Mouse (Mus musculus): ENCODE measurements around the gene Mpl.

Gene Mpl

GRCm38 (mm10) chr4:118427768-118428451 is 29.4 kb downstream of the Mpl start, which contains the start of gene Elovl1:
Elovl1 (plus strand) TSS chr4:118428093.
- no peak for DNase-seq (ENCODE audit: low read depth, low spot score)

GRCm38 (mm10) chr4:118427415-118427767 is 29.9 kb downstream of the Mpl start:
- no peak for DNase-seq (ENCODE audit: low read depth, low spot score)

GRCm38 (mm10) chr4:118425374-118425773 is 31.9 kb downstream of the Mpl start:
- DNase-seq (ENCODE audit: low read depth, low spot score), result no peak

- DNase-seq (ENCODE audit: low read depth, low spot score), result no peak
These were observed 32.7 kb downstream of the Mpl start for GRCm38 (mm10) chr4:118424541-118425160.

GRCm38 (mm10) chr4:118421384-118421783 is 35.9 kb downstream of the Mpl start:
- DNase-seq (ENCODE audit: low read depth, low spot score), result no peak

- peak; percentile 50 for DNase-seq (ENCODE audit: low read depth, low spot score)
These were observed 40.1 kb downstream of the Mpl start for GRCm38 (mm10) chr4:118417112-118417797.

GRCm38 (mm10) chr4:118416329-118416728 is 41.0 kb downstream of the Mpl start:
- DNase-seq (ENCODE audit: low read depth, low spot score), result peak; percentile 60

GRCm38 (mm10) chr4:118415779-118416178 is 41.5 kb downstream of the Mpl start:
- DNase-seq (ENCODE audit: low read depth, low spot score), result no peak

GRCm38 (mm10) chr4:118413553-118413952 is 43.8 kb downstream of the Mpl start:
- no peak for DNase-seq (ENCODE audit: low read depth, low spot score)

GRCm38 (mm10) chr4:118410871-118411270 is 46.4 kb downstream of the Mpl start:
- DNase-seq (ENCODE audit: low read depth, low spot score), result no peak

- DNase-seq (ENCODE audit: low read depth, low spot score), result peak; percentile 95
These were observed 48.0 kb downstream of the Mpl start, which contains the start of the genes Szt2 and Med8 for GRCm38 (mm10) chr4:118409142-118409900. Szt2 (minus strand) TSS chr4:118409273. Med8 (plus strand) TSS chr4:118409337.

- DNase-seq (ENCODE audit: low read depth, low spot score), result no peak
These were observed 54.6 kb downstream of the Mpl start for GRCm38 (mm10) chr4:118402701-118403100.

GRCm38 (mm10) chr4:118401918-118402317 is 55.4 kb downstream of the Mpl start:
- DNase-seq (ENCODE audit: low read depth, low spot score), result no peak

- no peak for DNase-seq (ENCODE audit: low read depth, low spot score)
These were observed 55.9 kb downstream of the Mpl start for GRCm38 (mm10) chr4:118401421-118401820.

- DNase-seq (ENCODE audit: low read depth, low spot score), result no peak
These were observed 58.9 kb downstream of the Mpl start for GRCm38 (mm10) chr4:118398400-118398799.

- DNase-seq (ENCODE audit: low read depth, low spot score), result no peak
These were observed 60.9 kb downstream of the Mpl start for GRCm38 (mm10) chr4:118396433-118396832.

GRCm38 (mm10) chr4:118395289-118395688 is 62.0 kb downstream of the Mpl start:
- no peak for DNase-seq (ENCODE audit: low read depth, low spot score)

- no peak for DNase-seq (ENCODE audit: low read depth, low spot score)
These were observed 62.8 kb downstream of the Mpl start for GRCm38 (mm10) chr4:118394505-118394904.
